Mouse (Mus musculus): Measurements from ENCODE around the gene Tas1r3. TPM values are rescaled to one million over a fixed set of nuclear protein-coding genes. Genes with fewer than 3 reads are reported as not detected.

Gene Tas1r3
- polyA plus RNA-seq, 1 experiment from 2014 or later, result 0.16 TPM

- Histone ChIP-seq H3K27me3 (ENCODE audit: insufficient read depth, low read length) (no peaks in the 10 kb centered on the region), H3K36me3 (ENCODE audit: insufficient read depth) (peaks cover 25% of the 10 kb centered on the region; the same call in 1 of the 2 replicates), H3K9ac (peak within 1 kb of the TSS; percentile 83), H3K27ac (ENCODE audit: low read depth) (peak within 1 kb of the TSS; percentile 51; the same call in 1 of the 2 replicates), H3K4me3 (ENCODE audit: low read depth, low read length) (peak within 1 kb of the TSS; percentile 87), H3K9me3 (ENCODE audit: low read depth, low read length) (no peaks in the 10 kb centered on the region), H3K4me1 (ENCODE audit: insufficient read depth) (peaks cover 8% of the 10 kb centered on the region; the same call in 1 of the 2 replicates), H3K4me2 (peak within 1 kb of the TSS; percentile 96)
- ATAC-seq (ENCODE audit: insufficient read depth) (peak; percentile 93), DNase-seq (peak; percentile 96)
- WGBS, result 1% methylated on average over 52 of the region's 65 CpGs
- no peak; the same call in 1 of the 2 replicates for TF ChIP-seq CTCF (IDR thresholded peaks at IDR 0.05; ENCODE audit: low read depth)
Measured at GRCm38 (mm10) chr4:155846871-155847578, 16.1 kb downstream of the Tas1r3 start, which contains the start of gene Dvl1. Gene Dvl1 (plus strand): TSS chr4:155847402.

DNA sequence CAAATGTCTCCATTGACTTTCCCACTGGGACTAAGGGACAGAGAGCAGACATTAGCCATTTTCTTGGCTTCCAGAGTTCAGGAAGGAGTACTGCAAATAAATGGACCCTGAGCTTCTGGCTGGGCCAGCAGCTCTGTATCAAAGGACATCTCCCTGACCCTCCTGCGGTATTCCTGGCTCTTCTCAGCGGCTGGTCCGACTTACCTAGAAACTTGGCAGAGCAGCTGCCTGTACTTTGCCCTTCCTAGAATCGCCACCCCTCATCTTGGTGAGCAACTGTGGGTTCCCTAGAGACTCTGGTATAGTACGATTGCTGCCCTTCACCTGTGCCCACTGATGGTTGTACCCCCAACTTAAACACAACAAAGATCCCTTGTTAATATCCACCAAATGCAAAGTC is 19.9 kb downstream of the Tas1r3 start:
- H3K36me3 ChIP-seq (ENCODE audit: insufficient read depth), result peaks cover 32% of the 10 kb centered on the region; the same call in 1 of the 2 replicates
- DNase-seq (no peak), ATAC-seq (ENCODE audit: insufficient read depth) (no peak)
- no peak overlapping the region for H3K9ac ChIP-seq
- no peak for TF ChIP-seq CTCF (IDR thresholded peaks at IDR 0.05; ENCODE audit: low read depth)
- H3K4me3 ChIP-seq (ENCODE audit: low read depth, low read length), result no peak overlapping the region
- 0 out of 2 replicates have a peak, but pooled peaks cover 3% of the 10 kb centered on the region for H3K27me3 ChIP-seq (ENCODE audit: insufficient read depth, low read length)
- 84% methylated on average over 5 of the region's 5 CpGs for WGBS
- H3K27ac ChIP-seq (ENCODE audit: low read depth), result no peak overlapping the region
- no peak overlapping the region for H3K4me2 ChIP-seq
- peaks cover 26% of the 10 kb centered on the region for H3K4me1 ChIP-seq (ENCODE audit: insufficient read depth)
- no peaks in the 10 kb centered on the region for H3K9me3 ChIP-seq (ENCODE audit: low read depth, low read length)

- 40% methylated on average over 38 of the region's 38 CpGs for WGBS
- no peak for TF ChIP-seq CTCF (IDR thresholded peaks at IDR 0.05; ENCODE audit: low read depth)
- Histone ChIP-seq H3K4me3 (ENCODE audit: low read depth, low read length) (peak overlapping the region; percentile 58; the same call in 1 of the 2 replicates), H3K9ac (peak overlapping the region; percentile 63; the same call in 1 of the 2 replicates), H3K36me3 (ENCODE audit: insufficient read depth) (peaks cover 32% of the 10 kb centered on the region; the same call in 1 of the 2 replicates), H3K27ac (ENCODE audit: low read depth) (no peak overlapping the region), H3K27me3 (ENCODE audit: insufficient read depth, low read length) (0 out of 2 replicates have a peak, but pooled peaks cover 3% of the 10 kb centered on the region), H3K4me1 (ENCODE audit: insufficient read depth) (peaks cover 28% of the 10 kb centered on the region), H3K9me3 (ENCODE audit: low read depth, low read length) (no peaks in the 10 kb centered on the region), H3K4me2 (peak overlapping the region; percentile 96)
- no peak for DNase-seq
- no peak for ATAC-seq (ENCODE audit: insufficient read depth)
Measured at GRCm38 (mm10) chr4:155841651-155842270, 21.4 kb downstream of the Tas1r3 start.

DNA sequence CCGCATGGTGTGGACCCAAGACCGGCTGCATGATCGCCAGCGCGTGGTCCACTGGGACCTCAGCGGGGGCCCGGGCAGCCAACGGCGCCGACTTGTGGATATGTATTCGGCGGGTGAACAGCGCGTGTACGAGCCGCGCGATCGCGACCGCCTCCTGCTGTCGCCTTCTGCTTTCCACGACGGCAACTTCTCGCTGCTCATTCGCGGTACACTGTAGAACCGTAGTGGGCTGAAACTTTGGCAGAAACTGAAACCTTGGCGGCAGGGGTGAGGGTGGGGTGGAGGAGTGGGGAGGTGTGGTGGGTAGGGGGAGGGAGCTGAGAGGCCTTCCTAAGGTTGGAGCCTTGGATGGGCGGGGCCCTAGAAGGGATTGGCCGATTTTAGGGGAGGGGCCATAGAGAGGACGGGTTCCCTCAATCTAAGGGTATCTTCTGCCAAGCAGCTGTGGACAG is 22.1 kb downstream of the Tas1r3 start:
- Histone ChIP-seq H3K4me2 (peak overlapping the region; percentile 96), H3K27me3 (ENCODE audit: insufficient read depth, low read length) (0 out of 2 replicates have a peak, but pooled peaks cover 3% of the 10 kb centered on the region), H3K4me1 (ENCODE audit: insufficient read depth) (peaks cover 28% of the 10 kb centered on the region), H3K9me3 (ENCODE audit: low read depth, low read length) (no peaks in the 10 kb centered on the region), H3K36me3 (ENCODE audit: insufficient read depth) (peaks cover 32% of the 10 kb centered on the region; the same call in 1 of the 2 replicates), H3K4me3 (ENCODE audit: low read depth, low read length) (peak overlapping the region; percentile 58), H3K9ac (peak overlapping the region; percentile 63), H3K27ac (ENCODE audit: low read depth) (peak overlapping the region; percentile 96; the same call in 1 of the 2 replicates)
- WGBS, result under 1% methylated on average over 32 of the region's 32 CpGs
- TF ChIP-seq CTCF (IDR thresholded peaks at IDR 0.05; ENCODE audit: low read depth), result peak; percentile 59
- ATAC-seq (ENCODE audit: insufficient read depth), result peak; percentile 13
- DNase-seq, result peak; percentile 80

GRCm38 (mm10) chr4:155840076-155841002 is 22.8 kb downstream of the Tas1r3 start:
- Histone ChIP-seq H3K36me3 (ENCODE audit: insufficient read depth) (peaks cover 28% of the 10 kb centered on the region; the same call in 1 of the 2 replicates), H3K27ac (ENCODE audit: low read depth) (peak overlapping the region; percentile 96), H3K27me3 (ENCODE audit: insufficient read depth, low read length) (0 out of 2 replicates have a peak, but pooled peaks cover 3% of the 10 kb centered on the region), H3K4me3 (ENCODE audit: low read depth, low read length) (peak overlapping the region; percentile 58), H3K9me3 (ENCODE audit: low read depth, low read length) (no peaks in the 10 kb centered on the region), H3K4me1 (ENCODE audit: insufficient read depth) (peaks cover 28% of the 10 kb centered on the region), H3K9ac (peak overlapping the region; percentile 63), H3K4me2 (peak overlapping the region; percentile 96)
- peak; percentile 33 for DNase-seq
- no peak for TF ChIP-seq CTCF (IDR thresholded peaks at IDR 0.05; ENCODE audit: low read depth)
- ATAC-seq (ENCODE audit: insufficient read depth), result peak; percentile 2; the same call in 1 of the 2 replicates
- WGBS, result 8% methylated on average over 8 of the region's 8 CpGs

DNA sequence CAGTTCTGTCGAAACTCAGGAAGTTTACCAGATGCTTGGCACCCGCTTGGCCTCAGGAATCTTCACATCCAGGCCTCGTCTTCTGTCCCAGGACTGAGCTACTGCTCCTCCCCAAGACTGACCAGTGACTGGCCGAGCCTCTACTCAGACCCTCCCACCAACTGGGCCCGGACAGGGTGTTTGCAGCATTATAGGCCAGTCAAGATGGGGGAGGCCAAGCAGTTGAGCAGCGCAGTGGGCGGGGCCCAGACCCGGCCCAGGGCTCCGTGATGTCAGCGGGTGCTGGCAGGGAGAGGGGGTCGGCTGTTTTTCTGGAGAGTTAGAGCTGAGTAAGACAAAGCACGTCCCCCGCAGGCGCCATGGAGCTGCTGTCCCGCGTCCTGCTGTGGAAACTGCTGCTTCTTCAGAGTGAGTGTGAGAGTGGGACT is 23.7 kb downstream of the Tas1r3 start, which contains the start of gene Mxra8:
TSS of gene Mxra8 (plus strand) at position 198 of the 428 bp plus-strand sequence.
- DNase-seq, result peak; percentile 95
- 3% methylated on average over 16 of the region's 16 CpGs for WGBS
- Histone ChIP-seq H3K9me3 (ENCODE audit: low read depth, low read length) (no peaks in the 10 kb centered on the region), H3K4me1 (ENCODE audit: insufficient read depth) (peaks cover 28% of the 10 kb centered on the region), H3K27me3 (ENCODE audit: insufficient read depth, low read length) (0 out of 2 replicates have a peak, but pooled peaks cover 3% of the 10 kb centered on the region), H3K27ac (ENCODE audit: low read depth) (peak within 1 kb of the TSS; percentile 96), H3K4me2 (peak within 1 kb of the TSS; percentile 96), H3K4me3 (ENCODE audit: low read depth, low read length) (peak within 1 kb of the TSS; percentile 58), H3K36me3 (ENCODE audit: insufficient read depth) (peaks cover 28% of the 10 kb centered on the region; the same call in 1 of the 2 replicates), H3K9ac (peak within 1 kb of the TSS; percentile 63)
- TF ChIP-seq CTCF (IDR thresholded peaks at IDR 0.05; ENCODE audit: low read depth), result no peak
- ATAC-seq (ENCODE audit: insufficient read depth), result peak; percentile 94
